Mouse (Mus musculus): ENCODE data around the gene Cyp4f40. TPM values are rescaled to one million over a fixed set of nuclear protein-coding genes. Genes with fewer than 3 reads are reported as not detected.
"Not testable (repeated sequence)": the region's sequence is repeated elsewhere in the genome, so short reads cannot be mapped to it uniquely, and the experiment has no call there.

The Cyp4f40 gene
- polyA plus RNA-seq, 1 experiment: 0.72 TPM

DNA sequence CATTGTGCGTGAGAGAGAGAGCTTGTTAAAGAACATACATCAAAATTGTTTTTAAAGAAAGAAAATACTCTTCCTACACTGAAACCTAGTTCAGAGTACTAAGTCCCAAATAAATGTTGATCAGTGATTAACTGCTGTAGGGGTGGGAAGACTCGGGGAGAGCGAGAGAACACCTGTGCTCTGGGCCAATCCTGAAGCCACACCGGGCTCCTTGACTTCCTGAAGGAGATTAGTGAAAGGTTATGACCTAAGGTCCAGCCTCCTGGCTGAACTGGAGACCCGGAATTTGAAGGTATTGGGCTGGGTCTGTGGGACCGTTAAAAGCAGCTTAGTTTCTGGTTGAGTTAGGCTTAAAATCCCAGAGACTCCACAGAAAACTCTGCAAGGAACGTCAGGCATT, 64.1 kb downstream of the Cyp4f40 start:
- no peak overlapping the region for H3K4me3 ChIP-seq (ENCODE audit: control insufficient read depth, low read depth, low read length)
- TF ChIP-seq CTCF (IDR thresholded peaks at IDR 0.05; ENCODE audit: control insufficient read depth, insufficient read depth, insufficient replicate concordance, low read depth, low read length) (no peak), POLR2A (IDR thresholded peaks at IDR 0.05; ENCODE audit: control insufficient read depth, low read depth, low read length) (no peak)
- H3K4me1 ChIP-seq (ENCODE audit: control insufficient read depth, insufficient read depth, low read length): no peaks in the 10 kb centered on the region
- H3K27me3 ChIP-seq (ENCODE audit: control insufficient read depth, insufficient read depth, low read length): no peaks in the 10 kb centered on the region
- no peak overlapping the region for H3K27ac ChIP-seq (ENCODE audit: control insufficient read depth, insufficient read depth, low read depth, low read length)
- no peaks in the 10 kb centered on the region for H3K36me3 ChIP-seq (ENCODE audit: control insufficient read depth, insufficient read depth, low read length)

DNA sequence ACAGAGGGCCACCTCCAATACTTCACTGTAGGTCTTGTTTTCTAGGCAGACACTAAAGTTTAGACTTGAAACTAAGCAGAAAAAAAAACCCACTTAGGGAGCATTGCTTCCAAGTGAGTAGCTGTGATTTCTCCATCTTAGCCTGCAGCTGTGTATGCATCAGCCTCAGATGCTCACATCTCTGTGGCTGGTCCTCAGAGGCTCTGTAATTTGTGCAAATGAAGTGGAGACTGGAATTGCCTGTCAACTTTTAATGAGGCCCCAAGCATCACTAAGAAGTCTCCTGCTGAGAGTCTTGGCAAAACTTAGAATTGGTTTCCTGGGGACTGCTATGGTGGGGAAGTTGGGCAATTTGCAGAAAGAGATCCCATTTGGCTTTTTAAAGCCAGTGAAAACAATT, 67.7 kb downstream of the Cyp4f40 start:
- H3K27me3 ChIP-seq (ENCODE audit: control insufficient read depth, insufficient read depth, low read length); H3K4me1 ChIP-seq (ENCODE audit: control insufficient read depth, insufficient read depth, low read length); H3K36me3 ChIP-seq (ENCODE audit: control insufficient read depth, insufficient read depth, low read length); H3K27ac ChIP-seq (ENCODE audit: control insufficient read depth, insufficient read depth, low read depth, low read length); H3K4me3 ChIP-seq (ENCODE audit: control insufficient read depth, low read depth, low read length): not testable (repeated sequence)

Other genes with a start within 250 kb of the Cyp4f40 start
- 2.0 and 2.4 TPM in 2 replicates for gene Pglyrp2, start 234.7 kb upstream of the Cyp4f40 start, polyA plus RNA-seq (2012; rRNA removed)
- gene Cyp4f39, start 206.2 kb upstream of the Cyp4f40 start, polyA plus RNA-seq (2012; rRNA removed): 67.7 and 68.8 TPM in 2 replicates
- gene Cyp4f17, start 152.8 kb upstream of the Cyp4f40 start, polyA plus RNA-seq (2012; rRNA removed): 1.4 TPM in 2 replicates
- 0.73 and 1.1 TPM in 2 replicates for gene Cyp4f16, start 122.3 kb upstream of the Cyp4f40 start, polyA plus RNA-seq (2012; rRNA removed)
- 1.9 and 2.2 TPM in 2 replicates for gene Cyp4f37, start 37.6 kb upstream of the Cyp4f40 start, polyA plus RNA-seq (2012; rRNA removed)
- gene Cyp4f15, start 26.7 kb downstream of the Cyp4f40 start, polyA plus RNA-seq (2012; rRNA removed): 1.2 and 1.6 TPM in 2 replicates
- gene Zfp871, start 129.4 kb downstream of the Cyp4f40 start, polyA plus RNA-seq (2012; rRNA removed): 1.5 and 2.0 TPM in 2 replicates
- gene Zfp811, start 151.0 kb downstream of the Cyp4f40 start, polyA plus RNA-seq (2012; rRNA removed): 0.05 and 0.10 TPM in 2 replicates
- 0.36 and 0.58 TPM in 2 replicates for gene Zfp799, start 171.4 kb downstream of the Cyp4f40 start, polyA plus RNA-seq (2012; rRNA removed)
- gene Zfp870, start 232.7 kb downstream of the Cyp4f40 start, polyA plus RNA-seq (2012; rRNA removed): 0.30 TPM in 2 replicates